Mouse (Mus musculus): ENCODE results near the gene Polr2f.

The Polr2f gene

GRCm38 (mm10) chr15:79140866-79141565 is at the start of gene Polr2f, which contains the start of gene 1700088E04Rik:
Gene Polr2f (plus strand): TSS chr15:79141009.
Gene 1700088E04Rik (minus strand): TSS chr15:79141253.
- WGBS: under 1% methylated on average over 57 of the region's 57 CpGs

GRCm38 (mm10) chr15:79092284-79092683 is 48.5 kb upstream of the Polr2f start:
- 62% methylated on average over 6 of the region's 6 CpGs for WGBS

GRCm38 (mm10) chr15:79093083-79093839 is 47.5 kb upstream of the Polr2f start:
- 51% methylated on average over 7 of the region's 7 CpGs for WGBS

- 78% methylated on average over 5 of the region's 5 CpGs for WGBS
These were observed 45.3 kb upstream of the Polr2f start for GRCm38 (mm10) chr15:79095483-79095882.

GRCm38 (mm10) chr15:79096556-79096955 is 44.3 kb upstream of the Polr2f start:
- WGBS: 69% methylated on average over 3 of the region's 3 CpGs

- 27% methylated on average over 2 of the region's 2 CpGs for WGBS
These were observed 43.7 kb upstream of the Polr2f start for GRCm38 (mm10) chr15:79097135-79097534.

- 42% methylated on average over 6 of the region's 6 CpGs for WGBS
These were observed 43.2 kb upstream of the Polr2f start for GRCm38 (mm10) chr15:79097611-79098025.

- WGBS: 66% methylated on average over 5 of the region's 5 CpGs
These were observed 42.6 kb upstream of the Polr2f start for GRCm38 (mm10) chr15:79098220-79098619.

- WGBS: 67% methylated on average over 7 of the region's 7 CpGs
These were observed 41.9 kb upstream of the Polr2f start for GRCm38 (mm10) chr15:79098868-79099267.

- 70% methylated on average over 4 of the region's 4 CpGs for WGBS
These were observed 41.4 kb upstream of the Polr2f start for GRCm38 (mm10) chr15:79099456-79099855.

GRCm38 (mm10) chr15:79100391-79100790 is 40.4 kb upstream of the Polr2f start:
- WGBS: 91% methylated on average over 4 of the region's 4 CpGs

- 45% methylated on average over 10 of the region's 10 CpGs for WGBS
These were observed 37.5 kb upstream of the Polr2f start for GRCm38 (mm10) chr15:79103264-79103663.

- WGBS: 72% methylated on average over 2 of the region's 2 CpGs
These were observed 35.0 kb upstream of the Polr2f start for GRCm38 (mm10) chr15:79105804-79106203.

GRCm38 (mm10) chr15:79107966-79108365 is 32.8 kb upstream of the Polr2f start:
- 33% methylated on average over 7 of the region's 7 CpGs for WGBS

- under 1% methylated on average over 81 of the region's 85 CpGs for WGBS
These were observed 32.1 kb upstream of the Polr2f start, which contains the start of gene Micall1 for GRCm38 (mm10) chr15:79108421-79109320. Gene Micall1 (plus strand): TSS chr15:79108898.

GRCm38 (mm10) chr15:79109321-79109934 is 31.4 kb upstream of the Polr2f start:
- WGBS: under 1% methylated on average over 43 of the region's 46 CpGs

- 25% methylated on average over 9 of the region's 9 CpGs for WGBS
These were observed 30.8 kb upstream of the Polr2f start for GRCm38 (mm10) chr15:79110031-79110430.

GRCm38 (mm10) chr15:79110528-79110927 is 30.3 kb upstream of the Polr2f start:
- 54% methylated on average over 2 of the region's 2 CpGs for WGBS

- WGBS: 81% methylated on average over 4 of the region's 4 CpGs
These were observed 29.0 kb upstream of the Polr2f start for GRCm38 (mm10) chr15:79111774-79112173.

- WGBS: 70% methylated on average over 5 of the region's 5 CpGs
These were observed 25.5 kb upstream of the Polr2f start for GRCm38 (mm10) chr15:79115276-79115675.

- 83% methylated on average over 9 of the region's 9 CpGs for WGBS
These were observed 21.3 kb upstream of the Polr2f start for GRCm38 (mm10) chr15:79119491-79119890.
